Mouse (Mus musculus) frontal cortex, postnatal 36 days (tissue): ENCODE data around the gene Trim61.
"Not testable (repeated sequence)": the region's sequence is repeated elsewhere in the genome, so short reads cannot be mapped to it uniquely, and the experiment has no call there.

ENCODE experiments used
- DNase-seq, 2 experiments: peaks; one replicate each; pipeline ENCODE4 v3.0.0; 2022; ENCODE audit warnings: low spot score in 2 of 2

Gene Trim61

GRCm38 (mm10) chr8:65018423-65018822 lies at the start of gene Trim61, which contains the start of gene Trim60:
Gene Trim61 (minus strand): TSS chr8:65018523.
Gene Trim60 (minus strand): TSS chr8:65018584.
- no peak for DNase-seq

DNA sequence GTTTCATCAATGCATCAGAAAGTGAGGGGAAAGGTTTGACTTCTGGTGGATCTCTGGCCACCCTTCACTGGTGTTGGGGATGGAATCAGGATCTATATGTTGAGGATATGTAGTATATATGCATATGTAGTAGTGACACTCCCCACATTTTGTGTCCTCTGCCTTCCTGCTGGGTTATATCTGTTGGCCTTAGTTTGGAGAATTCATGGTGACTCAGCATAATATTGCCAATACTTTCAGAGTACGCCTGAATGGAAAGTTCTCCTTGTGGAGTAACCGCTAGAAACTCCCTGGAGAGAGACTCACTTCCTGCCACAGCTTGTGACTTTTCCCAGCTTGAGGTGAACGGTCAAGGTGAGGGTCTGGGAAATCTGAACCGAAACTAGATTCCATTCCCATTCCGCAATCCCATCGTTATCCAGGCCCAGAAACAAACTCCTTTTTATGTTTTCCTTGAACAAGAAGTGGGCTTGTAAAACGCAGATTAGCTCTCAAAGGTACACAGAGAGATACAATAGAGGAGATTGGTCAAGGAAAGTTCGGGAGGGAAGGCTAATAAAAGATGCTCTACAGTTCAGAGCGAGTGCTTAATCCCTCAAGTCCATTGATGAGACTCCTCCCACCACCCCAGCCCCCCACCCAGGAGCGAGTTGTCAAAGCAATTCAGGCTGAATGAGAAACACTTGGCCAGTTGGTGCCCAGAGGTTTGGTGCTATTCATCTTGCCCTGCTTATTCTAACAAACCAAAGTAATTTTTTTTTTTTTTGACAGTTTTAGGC lies 49.6 kb upstream of the Trim61 start:
- DNase-seq: no peak

DNA sequence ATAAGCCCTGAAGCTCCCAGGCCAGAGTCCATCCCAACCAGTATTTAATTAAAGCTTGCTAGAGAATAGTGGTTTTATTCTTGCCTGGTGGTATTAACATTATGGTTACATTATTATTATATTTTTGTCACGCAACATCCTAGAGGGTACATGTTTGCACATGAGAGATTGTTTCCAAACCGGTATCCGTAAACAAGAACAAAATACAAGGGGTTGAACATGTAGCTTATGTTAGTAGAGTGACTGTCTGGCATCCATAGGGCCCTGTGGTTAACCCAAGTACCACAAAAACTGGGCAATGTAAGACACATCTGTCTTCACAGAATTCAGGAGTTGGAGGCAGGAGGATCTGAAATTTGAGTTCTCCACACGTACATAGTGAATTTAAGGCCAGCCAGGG lies 48.7 kb upstream of the Trim61 start:
- DNase-seq: no peak

DNA sequence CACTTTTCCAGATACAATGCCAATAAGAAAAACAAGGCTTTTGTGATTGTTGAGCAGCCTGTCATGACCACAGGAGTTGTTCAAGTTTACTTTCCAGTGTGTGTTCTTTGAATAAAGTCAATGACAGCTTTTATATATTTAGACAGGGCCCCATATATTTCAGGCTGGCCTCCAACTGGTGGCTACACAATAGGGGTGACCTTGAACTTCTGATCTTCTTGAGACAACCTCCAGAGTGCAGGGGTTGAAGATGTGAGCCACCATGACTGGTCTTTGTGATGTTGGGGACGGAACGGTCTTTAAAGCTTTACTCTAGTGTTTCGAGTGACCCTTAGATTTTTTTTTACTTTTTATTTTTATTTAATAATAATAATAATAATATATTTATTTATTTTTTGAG lies 47.3 kb upstream of the Trim61 start:
- DNase-seq: no peak

- no peak for DNase-seq
Measured at GRCm38 (mm10) chr8:65064071-65064470, 45.7 kb upstream of the Trim61 start.

GRCm38 (mm10) chr8:65062195-65062594 lies 43.9 kb upstream of the Trim61 start:
- DNase-seq: no peak

- no peak for DNase-seq
Measured at GRCm38 (mm10) chr8:65056722-65057121, 38.4 kb upstream of the Trim61 start.

DNA sequence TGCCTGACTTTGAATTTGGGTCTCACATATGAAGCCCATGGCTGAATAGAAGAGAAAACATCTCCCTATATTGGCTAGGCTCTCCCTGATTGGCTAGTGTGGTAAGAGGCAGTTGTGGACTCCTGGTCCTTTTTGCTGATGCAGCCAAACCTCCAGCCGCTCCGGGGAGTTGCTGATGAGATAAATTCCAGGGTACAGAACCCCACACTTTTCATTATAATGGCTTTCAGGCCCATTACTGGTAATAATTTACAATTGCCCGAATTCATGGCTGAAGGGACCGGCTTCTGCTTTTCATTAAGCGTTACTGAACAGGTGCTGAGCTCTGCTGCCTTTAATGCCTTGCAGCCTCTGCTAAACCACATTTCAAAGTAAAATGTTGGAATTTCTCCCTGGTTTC lies 35.6 kb upstream of the Trim61 start:
- DNase-seq: no peak

DNA sequence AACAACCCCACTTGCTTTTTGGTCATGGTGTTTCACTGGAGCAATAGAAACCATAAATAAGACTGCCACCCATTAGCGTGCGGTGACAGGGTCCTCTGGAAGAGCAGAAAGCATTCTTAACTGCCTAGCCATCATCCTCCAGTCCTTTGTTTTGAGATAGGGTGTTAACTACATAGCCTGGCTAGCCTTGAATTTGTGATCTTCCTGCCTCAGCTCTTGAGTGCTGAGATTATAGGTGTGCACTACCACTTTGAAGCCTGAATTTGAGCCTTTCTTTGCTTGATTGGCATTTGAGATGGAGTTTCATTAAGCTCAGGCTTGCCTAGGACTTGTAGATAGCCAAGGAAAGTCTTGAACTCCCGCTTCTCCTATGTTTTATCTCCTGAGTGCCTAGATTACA lies 35.2 kb upstream of the Trim61 start:
- no peak for DNase-seq

GRCm38 (mm10) chr8:65047801-65048200 lies 29.5 kb upstream of the Trim61 start:
- no peak for DNase-seq

DNA sequence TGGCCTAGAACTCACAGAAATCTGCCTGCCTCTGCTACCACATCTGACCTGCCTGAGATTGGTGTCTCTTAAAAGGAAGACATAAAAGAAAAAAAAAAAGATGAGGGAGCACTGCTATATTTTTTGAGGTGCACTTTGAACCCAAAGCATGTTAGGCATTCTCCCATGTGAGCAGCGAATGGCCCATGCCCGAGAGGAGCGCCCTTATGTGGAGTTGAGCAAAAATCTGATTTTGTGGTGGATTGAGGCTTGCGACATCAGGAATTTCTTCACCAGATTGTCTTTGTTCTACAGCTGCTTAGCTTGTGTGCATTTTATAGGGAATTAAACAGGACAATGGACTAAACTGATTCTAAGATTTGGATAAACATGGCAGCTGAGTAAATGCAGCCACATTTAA lies 28.9 kb upstream of the Trim61 start:
- DNase-seq: no peak

- DNase-seq: no peak
Measured at GRCm38 (mm10) chr8:65046565-65046964, 28.2 kb upstream of the Trim61 start.

DNA sequence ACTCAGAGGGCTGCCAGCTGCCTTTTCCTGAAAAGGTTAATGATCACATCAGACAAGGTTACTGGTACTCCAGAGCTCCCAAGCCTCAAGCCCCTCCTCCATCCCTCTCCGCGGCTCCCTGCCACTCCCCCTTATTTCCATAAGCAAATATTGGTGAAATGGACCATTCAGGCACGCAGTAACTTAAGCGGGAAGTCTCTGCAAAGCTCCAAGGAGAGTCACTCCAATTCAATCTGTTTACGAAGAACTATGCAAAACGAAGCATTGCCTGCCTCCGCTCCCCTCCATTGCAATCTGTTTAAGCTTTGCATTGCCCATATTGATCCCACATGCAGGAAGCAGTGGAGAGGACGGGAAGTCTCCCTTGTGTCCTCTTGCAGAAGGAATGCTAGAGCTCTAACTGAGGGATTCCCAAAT lies 18.8 kb upstream of the Trim61 start, which contains the start of gene Apela:
Gene Apela (minus strand): TSS at position 220 of the 417 bp plus-strand sequence.
- peak in 1 of 2 experiments; percentile 6 for DNase-seq

DNA sequence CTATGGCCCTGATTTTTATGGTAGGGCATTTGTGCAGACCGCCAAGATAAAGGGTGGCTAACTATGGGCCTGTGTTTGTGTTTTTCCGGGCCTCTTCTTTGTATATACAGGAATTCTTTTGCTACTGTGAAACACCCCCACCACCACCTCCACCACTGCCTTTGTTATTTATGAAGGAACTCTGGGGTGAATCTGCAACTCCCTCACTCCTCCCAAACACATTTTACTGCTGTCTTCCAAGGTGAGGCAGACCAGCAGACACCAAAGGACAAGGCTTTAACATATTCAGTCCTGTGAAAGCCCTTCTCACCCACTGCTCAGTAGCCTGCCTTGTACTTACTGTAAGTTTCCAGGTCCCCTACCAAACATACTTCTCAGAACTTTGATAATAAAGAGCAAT lies 15.8 kb upstream of the Trim61 start:
- DNase-seq: no peak

- DNase-seq: no peak
Measured at GRCm38 (mm10) chr8:65033056-65033455, 14.7 kb upstream of the Trim61 start.

GRCm38 (mm10) chr8:65032107-65032506 lies 13.8 kb upstream of the Trim61 start:
- DNase-seq: no peak

DNA sequence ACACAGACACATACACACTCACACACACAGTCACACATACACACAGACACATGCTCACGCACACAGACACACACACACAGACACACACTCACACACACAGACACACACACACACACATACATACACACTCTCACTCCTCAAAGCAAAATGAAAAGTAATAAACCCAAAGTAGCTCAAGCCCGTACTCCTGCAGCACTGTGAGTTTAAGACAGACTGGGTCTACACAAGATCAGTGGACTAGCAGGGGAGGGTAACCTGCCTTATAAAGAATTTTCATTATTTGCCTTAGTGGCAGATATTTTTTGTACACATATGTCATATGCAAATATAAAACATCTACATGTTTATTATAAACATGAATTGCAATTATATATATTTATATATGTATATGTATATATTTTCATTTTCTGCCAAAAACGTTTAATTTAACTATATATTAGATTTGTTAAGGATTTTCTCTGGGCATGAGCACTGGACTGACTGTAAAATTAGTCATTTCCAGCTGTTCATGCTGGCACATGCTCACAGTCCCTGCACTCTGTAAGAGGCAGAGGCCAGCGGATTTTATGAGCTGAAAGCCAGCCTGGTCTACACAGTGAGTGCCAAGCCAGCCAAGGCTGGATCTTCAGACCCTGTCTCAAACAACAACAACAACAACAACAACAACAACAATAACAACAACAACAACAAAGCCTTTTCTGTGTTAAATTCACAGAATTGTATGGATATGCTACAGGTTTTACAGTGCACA lies 12.6 kb upstream of the Trim61 start:
- no peak for DNase-seq

DNA sequence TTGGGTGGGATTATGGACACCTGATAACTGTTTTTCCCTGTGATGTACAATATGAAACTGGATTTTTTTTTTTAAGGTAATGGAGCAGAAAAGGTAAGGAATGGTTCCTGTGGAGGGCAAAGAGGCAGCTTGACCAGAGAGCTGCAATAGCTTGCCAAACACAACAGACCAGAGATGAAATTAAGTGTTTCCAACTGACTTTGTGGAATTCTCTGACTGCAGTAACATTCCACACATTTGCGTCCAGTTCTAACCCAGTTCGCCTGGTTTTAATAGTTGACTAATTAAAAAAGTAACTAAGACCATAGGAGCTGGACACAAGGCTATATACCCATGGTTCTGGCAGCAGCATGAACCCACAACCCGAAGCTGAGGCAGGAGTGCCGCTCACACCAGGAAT lies 11.5 kb upstream of the Trim61 start:
- no peak for DNase-seq

- no peak for DNase-seq
Measured at GRCm38 (mm10) chr8:65028959-65029686, 10.8 kb upstream of the Trim61 start.

DNA sequence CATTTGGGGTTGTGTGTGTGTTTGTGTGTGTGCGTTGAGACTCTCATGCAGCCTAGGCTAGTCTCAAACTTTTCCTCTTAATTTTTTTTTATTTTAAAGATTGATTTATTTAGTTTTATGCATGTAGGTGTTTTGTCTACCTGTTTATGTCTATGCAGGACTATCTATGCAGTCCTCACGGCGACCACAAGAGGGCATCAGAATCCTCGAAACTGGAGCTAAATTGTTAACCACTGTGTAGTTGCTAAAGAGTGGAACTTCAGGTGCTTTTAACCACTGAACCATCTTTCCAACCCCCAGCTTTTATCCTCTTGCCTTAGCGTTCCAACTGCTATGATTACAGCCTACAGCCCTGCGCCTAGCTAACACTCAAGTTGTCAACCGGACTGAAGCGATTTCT lies 4.2 kb upstream of the Trim61 start:
- peak; percentile 69 to 86 for DNase-seq

DNA sequence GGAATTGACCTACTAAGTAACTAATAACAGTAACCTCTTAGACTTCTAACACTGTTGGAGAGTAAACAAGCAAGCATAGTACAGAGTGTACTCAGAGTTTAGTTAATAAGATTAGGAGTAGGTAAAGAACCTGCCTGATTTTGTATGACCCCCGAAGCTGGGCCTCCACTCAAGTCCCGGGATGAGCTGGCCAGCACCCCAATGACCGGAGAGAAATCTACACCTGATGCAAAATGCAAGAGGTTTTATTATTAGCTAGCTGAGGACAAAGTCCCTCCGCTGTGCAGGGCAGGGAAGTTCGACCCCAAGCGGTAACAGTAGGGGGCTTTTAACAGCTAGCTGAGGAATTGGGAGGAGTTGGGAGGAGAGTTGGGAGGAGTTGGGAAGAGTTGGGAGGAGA lies 10.7 kb downstream of the Trim61 start:
- not testable (repeated sequence) for DNase-seq

- no peak for DNase-seq
Measured at GRCm38 (mm10) chr8:64998806-64999365, 19.4 kb downstream of the Trim61 start.
